Mouse (Mus musculus) pancreas, adult 10 weeks (tissue): ENCODE measurements around the gene Mrps22. TPM values are rescaled to one million over a fixed set of nuclear protein-coding genes. Genes with fewer than 3 reads are reported as not detected.

Source experiments
- polyA plus RNA-seq: library from polyadenylated mRNA; stranded (reverse); fragments of 350-450 nt; fragmentation: Illumina TruSeq; extraction: RNeasy Lipid Tissue Mini Kit (QIAGEN cat#74804); gene quantifications from one replicate; pipeline ENCODE4 v1.2.3, GENCODE M21; 2015; ENCODE audit warnings: low read depth, low replicate concordance; ENCODE audit not compliant: insufficient read depth

The Mrps22 gene
- polyA plus RNA-seq: 3.8 TPM

DNA sequence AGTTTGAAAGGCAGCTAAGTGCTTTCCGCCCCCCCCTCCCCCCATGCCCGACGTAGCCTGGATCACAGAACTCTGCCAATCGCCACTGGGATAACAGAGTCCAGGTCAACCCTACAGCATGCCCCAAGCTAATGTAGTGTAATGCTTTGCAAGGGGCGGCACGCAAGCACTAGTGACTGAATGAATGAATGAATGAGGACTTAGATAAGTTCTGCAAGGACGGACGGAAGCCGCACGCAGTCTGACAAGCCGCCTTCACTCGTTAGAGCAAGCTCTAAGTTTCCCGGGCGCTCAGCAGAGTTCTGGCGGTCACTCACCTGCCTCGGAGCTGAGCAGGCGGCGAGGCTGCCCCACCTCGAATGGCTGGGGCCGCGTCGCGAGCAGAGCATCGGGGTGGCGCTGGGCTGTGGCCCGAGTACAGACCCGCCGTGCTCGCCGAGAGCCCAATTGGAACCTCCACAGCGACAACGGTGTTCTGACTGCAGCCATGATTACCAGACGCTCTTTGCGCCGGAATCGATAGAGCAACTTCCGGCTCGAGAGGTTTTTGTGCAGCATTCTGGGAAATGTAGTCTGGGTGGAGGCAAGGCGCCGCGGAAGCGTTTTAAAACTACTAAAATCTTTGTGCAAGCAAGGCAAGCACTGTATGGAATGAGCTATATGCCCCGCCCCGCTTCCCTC lies at the start of gene Mrps22:
Mrps22 (minus strand) TSS at position 505 of the 681 bp plus-strand sequence.

DNA sequence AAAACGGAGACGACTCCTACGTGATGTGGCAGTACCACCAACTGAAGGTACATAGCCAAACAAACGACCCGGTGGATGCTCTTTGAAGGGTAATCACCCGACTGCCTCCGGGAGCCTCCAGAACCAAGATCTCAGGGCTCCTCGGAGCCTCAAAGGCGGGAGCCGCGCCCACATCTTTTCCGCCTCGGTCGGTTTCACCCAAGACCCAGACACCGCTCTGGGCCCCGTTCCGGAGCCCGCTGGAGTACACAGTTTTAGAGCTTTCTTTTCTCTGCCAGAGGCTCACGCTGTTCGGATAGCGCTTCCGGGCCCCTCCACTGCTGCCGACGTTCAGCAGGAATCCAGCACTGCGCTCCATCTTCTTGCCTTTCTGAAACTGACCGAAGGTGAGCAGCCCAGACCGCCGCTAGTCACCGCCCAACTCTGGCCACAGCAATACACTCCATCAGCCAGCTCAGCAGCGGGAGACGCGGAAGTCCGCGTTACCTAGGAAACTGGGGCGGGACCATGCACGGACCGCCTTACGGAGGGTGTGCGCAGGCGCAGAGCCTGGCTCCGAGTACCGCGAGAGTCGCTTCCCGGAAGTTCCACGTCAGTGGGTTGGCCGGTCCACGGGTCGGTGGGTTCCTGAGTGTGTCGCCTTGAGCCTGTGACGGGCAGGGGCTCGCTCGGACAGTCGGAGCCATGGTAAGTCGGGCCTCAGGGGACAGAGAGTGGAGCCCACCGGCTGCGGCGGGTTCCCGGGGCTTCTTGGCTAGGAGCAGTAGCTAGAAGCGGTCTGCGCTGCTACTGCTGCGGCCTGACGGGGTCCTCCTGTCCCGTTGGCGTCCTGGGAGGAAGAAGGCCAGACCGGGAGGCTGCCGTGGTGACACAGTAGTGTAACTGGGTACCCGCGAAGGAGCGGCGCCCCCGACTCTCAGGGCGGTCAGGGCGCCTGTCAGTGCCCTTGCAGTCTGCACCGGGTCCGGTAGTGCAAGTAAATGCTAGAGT lies 38.0 kb downstream of the Mrps22 start, which contains the start of gene Copb2:
Copb2 (plus strand) TSS at position 585 of the 990 bp plus-strand sequence.

Other genes starting within 250 kb of the Mrps22 start
- 4.5 TPM for gene Rbp1, start 178.7 kb downstream of the Mrps22 start, polyA plus RNA-seq
- not detected for gene Rbp2, start 115.5 kb downstream of the Mrps22 start, polyA plus RNA-seq
- 40.4 TPM for gene Copb2, start 37.9 kb downstream of the Mrps22 start, polyA plus RNA-seq
- gene Prr23a1, start 240.8 kb upstream of the Mrps22 start, polyA plus RNA-seq: not detected